Mouse (Mus musculus) liver, embryonic 14.5 days (tissue): ENCODE measurements around the gene Gm5475.

Experiments used
- CTCF ChIP-seq: IDR thresholded peaks from 2 replicates; pipeline ENCODE4 v1.5.1; 2016; ENCODE audit warnings: antibody characterized with exemption, low read depth, control low read depth
- EP300 ChIP-seq: IDR thresholded peaks from 2 replicates; pipeline ENCODE4 v1.6.1; 2016; ENCODE audit warnings: antibody characterized with exemption, low read depth

- TF ChIP-seq EP300 (no peak), CTCF (no peak)
Measured at GRCm38 (mm10) chr15:100436518-100436917, 14.6 kb downstream of the Gm5475 start.
